Mouse (Mus musculus) ES-E14 (cell line): ENCODE measurements around the gene Mllt3.

Experiments
- CHD2 ChIP-seq: IDR thresholded peaks from 2 replicates; pipeline ENCODE4 v1.6.1; 2014; ENCODE audit warnings: mild to moderate bottlenecking, low read depth, low read length, inconsistent platforms
- ZNF384 ChIP-seq: IDR thresholded peaks from 2 replicates; pipeline ENCODE4 v1.6.1; 2012; ENCODE audit warnings: low read depth, low read length, inconsistent platforms

DNA sequence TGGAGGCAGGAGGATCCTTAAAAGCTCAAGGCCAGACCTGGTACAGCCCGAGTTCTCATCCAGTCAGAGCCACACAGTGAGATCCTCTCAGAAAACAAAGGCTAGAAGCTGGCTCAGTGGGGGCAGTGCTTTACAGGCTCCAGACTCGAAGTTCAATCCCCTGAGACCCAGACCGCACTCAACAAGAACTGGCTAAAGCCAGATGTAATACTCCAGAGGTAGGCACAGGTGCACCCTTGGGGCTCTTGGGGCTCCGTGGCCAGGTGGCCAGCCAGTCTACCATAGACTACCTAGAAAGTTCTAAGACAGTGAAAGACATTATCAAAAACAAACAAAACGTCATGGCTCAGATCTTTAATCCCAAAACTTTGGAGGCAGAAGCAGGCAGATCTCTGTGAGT lies 12.7 kb downstream of the Mllt3 start:
- no peak for TF ChIP-seq CHD2
- TF ChIP-seq ZNF384 = no peak
